Mouse (Mus musculus) liver, adult (tissue): ENCODE results near the gene Slco2a1.

Experiments used
- GATA4 ChIP-seq: IDR thresholded peaks from 2 replicates; pipeline ENCODE4 v1.6.1; 2014; ENCODE audit warnings: mild to moderate bottlenecking, low read length; ENCODE audit not compliant: insufficient replicate concordance

Slco2a1 gene

GRCm38 (mm10) chr9:103139481-103139880 lies 151.0 kb downstream of the Slco2a1 start:
- TF ChIP-seq GATA4, result no peak

GRCm38 (mm10) chr9:103140384-103140783 lies 151.9 kb downstream of the Slco2a1 start:
- no peak for TF ChIP-seq GATA4

- TF ChIP-seq GATA4, result no peak
Measured at GRCm38 (mm10) chr9:103141266-103141665, 152.8 kb downstream of the Slco2a1 start.

- TF ChIP-seq GATA4, result no peak
Measured at GRCm38 (mm10) chr9:103143881-103144280, 155.4 kb downstream of the Slco2a1 start.

GRCm38 (mm10) chr9:103145351-103145750 lies 156.8 kb downstream of the Slco2a1 start:
- TF ChIP-seq GATA4, result no peak
